Mouse (Mus musculus): ENCODE data around the gene Slco1c1. TPM values are rescaled to one million over a fixed set of nuclear protein-coding genes. Genes with fewer than 3 reads are reported as not detected.
"Not testable (repeated sequence)": the region's sequence is repeated elsewhere in the genome, so short reads cannot be mapped to it uniquely, and the experiment has no call there.

Slco1c1 gene
- total RNA-seq, 2 experiments from 2014 or later: 0.97 to 1.0 TPM

DNA sequence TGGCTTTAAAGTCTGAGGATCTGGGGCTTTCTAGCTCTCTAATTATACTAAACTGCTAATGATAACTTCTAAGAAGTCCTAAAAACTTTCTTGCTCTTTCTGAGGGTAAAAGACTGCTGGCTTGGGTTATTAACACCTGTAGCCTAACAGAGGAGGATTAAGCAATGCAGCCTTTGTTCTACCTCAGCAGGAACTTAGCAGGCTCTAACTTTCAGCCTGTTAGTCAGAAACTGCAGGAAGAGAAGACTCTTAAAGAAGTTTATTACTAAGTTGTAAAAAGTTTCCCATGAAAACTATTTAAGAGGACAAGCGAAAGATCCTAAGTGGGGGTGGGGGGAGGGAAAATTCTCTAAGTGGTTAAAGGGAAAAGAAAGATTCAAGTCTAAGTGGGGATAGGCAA is 65.8 kb downstream of the Slco1c1 start:
- DNase-seq: no peak

DNA sequence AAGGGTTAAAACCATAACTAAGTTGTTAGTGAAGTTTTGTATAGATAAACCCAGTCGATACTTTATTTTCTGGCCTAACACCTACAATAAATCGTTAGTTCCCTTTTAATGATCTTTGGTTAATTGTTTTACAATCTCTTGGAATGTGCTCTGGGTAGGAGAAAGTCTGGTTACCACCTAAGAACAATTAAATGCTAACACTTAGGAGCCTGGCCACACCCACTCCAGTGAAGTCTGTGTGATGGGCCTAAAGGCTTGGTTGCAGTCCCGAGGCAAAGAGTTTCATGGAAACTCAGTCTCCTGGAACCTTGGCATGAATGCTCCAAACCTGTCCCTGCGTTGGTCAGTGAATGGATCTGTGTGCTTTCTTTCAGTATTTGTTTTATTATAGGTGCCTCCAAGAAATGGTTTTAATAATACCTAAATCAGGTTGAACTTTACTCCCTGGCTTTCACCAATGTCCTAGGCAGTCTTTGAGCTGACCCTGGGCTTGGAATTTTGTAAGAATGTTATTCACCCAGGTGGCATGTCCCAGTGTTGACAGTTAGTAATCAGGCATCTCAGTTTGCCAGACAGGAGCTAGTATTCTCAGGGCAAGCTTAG is 66.5 kb downstream of the Slco1c1 start:
- DNase-seq: not testable (repeated sequence)

DNA sequence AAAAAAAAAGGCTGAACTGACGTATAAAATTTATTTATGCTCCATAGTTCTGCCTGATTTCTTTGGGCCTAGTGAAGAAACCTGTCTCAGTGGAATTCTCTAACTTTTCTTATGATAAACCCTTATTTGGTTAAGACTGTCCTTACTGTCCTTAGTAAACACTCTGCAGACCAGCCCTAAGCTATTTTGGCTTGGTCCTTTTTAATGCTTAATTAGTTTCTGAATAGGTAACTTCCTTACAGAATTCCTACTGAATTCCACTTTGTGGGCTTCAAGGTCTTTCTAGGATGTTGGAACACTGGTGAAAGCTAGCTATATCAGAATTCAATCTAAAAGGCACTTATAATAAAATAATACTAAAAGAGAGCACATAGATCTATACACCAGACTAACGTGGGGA is 71.9 kb downstream of the Slco1c1 start:
- DNase-seq: no peak

DNA sequence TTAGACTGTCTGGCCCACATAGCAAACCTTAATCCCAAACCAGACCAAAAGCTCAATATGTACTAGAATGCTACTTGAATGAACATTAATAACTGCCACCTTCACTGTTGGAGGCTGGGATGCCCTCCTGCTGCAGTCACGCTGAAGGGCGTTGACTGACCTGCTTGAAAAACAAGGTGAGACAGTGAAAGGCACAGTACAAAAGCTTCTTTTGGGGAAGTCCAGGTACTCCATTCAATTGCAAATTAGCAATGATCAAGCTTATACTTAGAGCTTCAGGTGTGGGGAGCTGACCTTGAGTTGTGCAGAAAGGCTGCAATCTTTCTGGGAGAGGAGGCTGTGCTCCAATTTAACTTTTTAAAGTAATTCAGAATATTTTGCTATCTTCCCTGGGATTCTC is 72.9 kb downstream of the Slco1c1 start:
- no peak for DNase-seq

DNA sequence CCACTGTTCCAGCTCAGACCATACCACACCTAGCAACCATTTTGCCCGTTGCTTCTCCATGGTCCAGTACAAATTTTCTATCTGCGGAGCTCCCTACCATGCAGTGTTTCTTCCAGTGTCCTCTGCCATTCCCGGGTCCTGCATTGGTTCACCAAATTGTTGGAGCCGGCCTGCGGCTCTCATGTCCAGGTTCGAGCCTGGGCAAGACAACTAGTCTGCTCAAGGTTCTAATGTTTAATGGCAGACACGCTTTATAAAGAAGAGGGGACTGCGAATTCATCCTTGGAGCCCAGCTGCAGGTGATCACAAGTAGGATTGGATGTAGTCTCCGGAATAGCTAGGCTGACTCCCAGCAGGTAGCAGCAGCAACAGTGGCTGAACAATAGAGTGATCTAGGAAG is 76.8 kb downstream of the Slco1c1 start:
- no peak for DNase-seq

DNA sequence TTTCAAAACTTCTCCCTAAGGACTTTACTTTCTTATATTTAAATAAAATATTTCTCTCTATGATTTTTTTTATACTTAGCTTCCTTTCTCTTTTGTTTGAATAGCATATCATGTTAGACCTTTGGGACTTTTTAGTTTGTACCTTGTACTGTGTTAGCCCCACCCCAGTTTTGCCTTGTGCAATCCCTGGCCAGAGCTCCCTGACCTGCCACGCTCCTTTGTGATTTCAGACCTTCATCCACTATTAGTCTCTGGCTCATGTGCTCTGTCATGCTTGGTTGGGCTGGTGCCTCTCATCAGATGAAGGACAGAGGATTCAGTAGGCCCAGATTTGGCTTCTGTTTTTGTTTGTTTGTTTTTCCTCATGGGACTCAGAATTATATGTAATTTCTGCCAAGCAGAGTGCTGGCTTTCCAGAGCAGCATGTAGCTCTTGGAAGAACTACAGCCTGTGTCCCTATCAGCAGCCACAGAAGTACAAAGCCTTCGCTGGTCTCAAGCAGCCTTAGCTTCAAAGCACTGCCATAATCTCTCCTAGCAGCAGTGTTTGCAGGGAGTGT is 86.6 kb downstream of the Slco1c1 start:
- DNase-seq: no peak

DNA sequence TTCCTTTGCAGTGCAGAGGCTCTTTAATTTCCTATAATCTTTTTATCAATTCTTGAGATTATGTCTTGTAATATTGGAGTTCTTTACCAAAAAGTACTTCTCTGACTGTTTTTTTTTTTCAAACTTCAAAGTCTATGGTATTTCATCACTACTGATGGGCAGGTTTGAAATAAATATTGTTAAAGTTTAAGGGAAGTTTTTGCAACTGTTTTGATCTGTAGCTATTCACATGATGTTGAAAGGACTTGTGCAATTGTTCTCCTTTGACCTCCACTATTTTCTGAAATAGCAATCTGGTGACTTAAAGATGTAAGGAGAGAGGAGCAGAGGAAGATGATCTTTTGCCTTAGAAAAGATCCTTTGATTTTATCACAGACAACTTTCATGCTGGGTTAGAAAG is 89.8 kb downstream of the Slco1c1 start:
- no peak for DNase-seq

DNA sequence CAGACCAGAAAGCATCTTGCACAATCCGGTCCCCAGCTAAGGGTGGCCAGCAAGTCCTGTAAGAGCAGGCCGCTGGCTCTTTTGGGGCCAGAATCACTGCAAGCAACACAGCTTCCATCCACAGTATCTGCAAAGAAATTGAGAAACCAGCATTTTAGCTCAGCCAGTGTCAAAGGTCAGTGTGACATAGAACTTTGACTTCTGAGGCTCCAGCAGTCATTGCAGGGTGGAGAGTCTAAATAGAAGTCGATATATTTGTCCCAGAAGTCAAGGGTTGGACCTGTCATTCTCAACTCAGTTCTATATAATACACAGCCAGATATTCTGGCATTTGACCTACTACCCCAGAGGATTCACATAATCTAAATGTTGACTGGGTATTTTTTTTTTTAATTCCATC is 91.2 kb downstream of the Slco1c1 start:
- no peak for DNase-seq

Other genes starting within 250 kb of the Slco1c1 start
- gene Slco1b2, start 105.2 kb downstream of the Slco1c1 start, total RNA-seq (2021): not detected
- gene Gm5724, start 249.4 kb downstream of the Slco1c1 start, total RNA-seq (2021): not detected